Mouse (Mus musculus) urinary bladder, postnatal 14 days (tissue): ENCODE measurements around the gene Sec22b.

ENCODE experiments used
- DNase-seq: peaks from one replicate; pipeline ENCODE4 v3.0.0; 2021; ENCODE audit warnings: low spot score

Sec22b gene

DNA sequence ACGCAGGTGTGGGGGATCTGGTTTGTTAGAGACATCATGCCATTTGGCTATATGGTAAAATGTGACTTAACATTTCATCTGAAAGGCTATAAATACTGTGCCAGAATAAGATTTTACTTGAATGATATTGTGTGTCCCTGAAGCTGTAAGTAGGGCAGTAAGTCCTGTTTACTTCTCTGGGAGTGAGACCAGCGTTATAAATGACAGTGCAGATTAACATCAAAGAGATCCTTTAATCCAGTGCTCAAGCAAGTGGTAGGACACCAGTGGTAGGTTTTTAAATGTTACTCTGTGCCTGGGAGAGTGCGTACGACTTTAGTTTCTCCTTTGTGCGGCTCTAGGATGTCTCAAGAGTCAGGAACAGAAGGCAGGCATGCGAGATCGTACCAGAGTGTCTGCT, 10.1 kb downstream of the Sec22b start:
- no peak for DNase-seq

DNA sequence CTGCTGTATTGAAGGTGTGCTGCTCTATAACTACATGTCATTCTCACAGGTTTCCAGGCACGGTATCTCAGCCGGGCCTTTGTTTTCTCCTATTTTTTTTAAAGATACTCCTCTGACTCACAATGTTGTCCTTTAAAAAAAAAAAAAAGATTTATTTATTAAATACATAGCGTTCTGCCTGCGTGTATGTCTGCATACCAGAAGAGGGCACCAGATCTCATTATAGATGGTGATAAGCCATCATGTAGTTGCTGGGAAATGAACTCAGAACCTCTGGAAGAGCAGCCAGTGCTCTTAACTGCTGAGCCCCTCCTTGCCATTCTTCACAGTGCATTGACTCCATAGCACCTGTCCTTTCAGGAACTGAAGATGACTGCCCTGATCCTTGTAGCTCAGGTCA, 14.1 kb downstream of the Sec22b start:
- DNase-seq, result no peak

DNA sequence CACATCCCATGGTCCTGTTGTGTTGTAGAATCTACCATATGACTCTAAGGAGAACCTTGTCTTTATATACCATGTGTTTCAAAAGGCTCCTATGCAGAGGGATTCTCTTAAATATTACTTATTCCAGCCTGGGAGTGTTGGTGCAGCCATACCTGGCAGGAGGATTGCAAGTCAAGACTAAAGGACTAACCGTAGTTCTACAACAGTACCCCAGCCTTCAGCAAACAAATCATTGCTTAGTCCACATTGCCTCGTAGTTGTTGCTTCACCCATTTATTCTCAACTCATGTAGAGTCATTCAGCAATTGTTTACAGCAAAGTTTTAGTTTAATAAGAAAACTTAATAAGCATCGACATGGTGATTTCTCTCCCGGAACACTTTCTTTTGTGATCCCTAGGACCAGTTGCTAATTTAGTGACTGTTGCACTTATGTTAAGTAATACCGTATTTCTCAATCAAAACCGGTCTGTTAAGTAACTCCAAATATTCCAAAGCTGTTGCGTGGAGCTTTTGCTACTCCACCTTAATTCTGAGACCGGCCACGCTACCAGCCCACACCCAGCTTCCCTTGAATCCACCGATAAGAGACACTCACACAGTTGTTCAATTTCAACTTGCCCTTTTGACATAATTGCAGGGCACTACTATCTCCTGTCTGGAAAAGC, 18.0 kb downstream of the Sec22b start:
- no peak for DNase-seq

DNA sequence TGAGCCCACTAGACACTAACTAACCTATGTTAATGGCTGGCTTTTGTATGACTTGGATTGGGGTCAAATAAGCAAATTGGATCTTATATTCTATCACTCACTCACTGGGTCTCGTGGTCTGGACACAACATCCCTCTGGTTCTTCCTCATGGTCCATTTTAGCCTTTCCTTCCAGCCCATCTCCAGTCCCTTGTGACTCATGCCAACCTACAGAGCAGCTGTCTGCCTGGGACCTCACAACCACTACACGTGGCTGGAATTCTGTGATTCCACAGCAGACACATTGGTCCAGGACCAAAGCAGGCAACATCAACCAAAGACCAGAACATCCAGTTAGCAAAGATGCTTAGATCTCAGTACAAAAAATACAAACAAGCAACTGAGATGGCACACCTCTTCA, 24.3 kb downstream of the Sec22b start:
- DNase-seq, result no peak

DNA sequence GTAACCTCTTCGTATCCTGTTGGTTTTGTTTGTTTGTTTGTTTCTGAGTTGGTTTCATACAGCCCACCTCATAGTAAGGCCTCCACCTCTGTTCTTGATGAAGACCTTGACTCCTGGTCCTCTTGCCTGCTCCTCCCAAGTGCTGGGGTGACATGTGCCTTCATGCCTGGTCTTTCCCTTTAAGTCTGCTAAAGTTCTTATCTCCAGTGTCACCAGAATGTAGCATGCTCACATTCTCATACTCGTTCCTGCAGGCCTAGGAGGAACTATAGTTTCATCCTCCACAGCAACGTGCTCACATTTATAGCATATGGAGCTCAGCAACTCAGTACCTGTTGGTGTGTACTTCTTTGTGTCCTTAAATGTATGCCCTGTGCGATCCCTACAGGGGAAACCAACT, 26.3 kb downstream of the Sec22b start:
- no peak for DNase-seq

DNA sequence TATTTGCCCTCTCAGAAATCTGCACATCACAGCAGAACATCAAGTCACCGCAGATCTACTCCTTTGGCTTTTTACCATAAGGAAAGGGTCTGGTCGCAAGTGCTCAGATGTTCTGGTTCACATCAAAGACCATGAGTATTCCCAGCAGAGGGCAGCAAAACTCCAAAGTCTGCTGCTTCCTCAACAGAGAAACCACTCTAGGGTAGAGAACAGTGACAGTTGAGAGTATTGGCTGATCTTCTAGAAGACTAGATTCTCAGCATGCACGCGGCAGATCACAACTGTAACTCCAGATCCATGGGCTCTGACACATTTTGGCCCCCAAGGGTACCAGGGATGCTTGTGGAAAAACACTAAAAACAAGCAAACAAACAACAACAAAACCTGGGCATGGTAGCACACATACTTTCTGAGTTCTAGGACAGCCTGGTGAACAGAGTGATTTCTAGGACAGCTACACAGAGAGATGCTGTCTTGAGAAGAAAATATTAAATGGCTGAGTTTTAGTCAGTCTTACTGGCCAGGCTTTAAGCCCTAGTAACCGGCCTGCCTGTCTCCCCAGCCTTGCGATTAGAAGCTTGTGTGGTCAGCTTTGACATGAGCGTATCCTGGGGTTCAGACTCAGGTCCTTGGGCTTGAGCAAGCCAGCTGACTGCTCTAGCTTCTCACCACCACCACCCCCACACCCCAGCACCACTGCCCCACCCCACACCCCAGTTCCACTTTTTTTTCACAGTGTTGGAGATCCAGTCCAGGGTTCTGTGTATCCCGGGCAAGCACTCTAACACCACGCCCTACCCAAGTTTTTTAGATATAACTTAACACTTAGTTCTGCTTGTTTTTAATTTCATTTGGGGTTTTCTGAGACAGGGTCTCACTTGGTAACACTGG, 28.2 kb downstream of the Sec22b start:
- DNase-seq, result peak; percentile 90

DNA sequence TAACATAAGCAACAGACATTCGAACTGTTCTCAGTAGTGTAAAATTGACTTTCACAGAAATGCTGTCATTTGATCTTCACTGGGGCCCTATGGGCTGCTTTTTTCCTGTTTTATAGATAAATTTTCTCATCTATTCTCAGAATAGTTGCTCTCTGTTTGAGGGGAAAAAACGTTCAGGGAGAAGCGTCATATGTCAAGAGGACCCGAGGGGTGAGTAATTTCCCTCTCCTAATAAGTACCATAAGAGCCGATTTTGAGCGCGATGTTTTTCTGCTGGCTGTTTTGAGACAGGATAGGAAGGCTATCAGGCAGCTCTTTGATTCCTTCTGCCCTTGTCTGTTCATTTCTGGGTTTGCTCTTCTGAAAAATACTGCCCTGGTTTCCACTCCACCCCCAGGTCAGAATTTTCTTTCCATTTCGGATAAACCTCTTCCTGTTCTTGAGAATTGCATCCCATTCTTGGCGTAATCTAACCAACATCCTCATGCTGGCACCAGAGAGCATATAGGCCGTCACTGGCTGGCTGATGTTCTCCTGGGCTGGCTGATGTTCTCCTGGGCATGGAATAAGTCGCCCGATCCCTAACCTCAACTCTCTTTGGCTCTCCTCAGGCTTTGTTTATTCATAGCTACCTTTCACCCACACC, 29.3 kb downstream of the Sec22b start:
- DNase-seq, result no peak

DNA sequence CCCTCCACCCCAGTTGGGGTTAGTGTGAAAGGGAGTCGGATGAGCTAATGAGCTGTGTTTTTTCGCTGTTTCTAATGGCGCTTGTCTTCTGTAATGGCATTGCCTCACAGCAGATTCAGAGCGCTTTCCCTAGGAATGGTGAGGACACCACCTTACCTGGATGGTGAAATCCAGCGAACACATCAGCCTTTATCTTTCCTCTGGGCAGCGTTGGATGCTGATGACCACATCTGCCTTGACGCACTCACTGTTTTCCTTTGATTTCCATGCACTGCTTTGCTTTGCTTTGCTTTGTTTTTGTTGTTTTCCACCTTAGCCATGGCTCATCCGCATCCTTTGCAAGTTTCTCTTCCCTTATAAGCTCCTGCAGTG, 29.8 kb downstream of the Sec22b start:
- no peak for DNase-seq

DNA sequence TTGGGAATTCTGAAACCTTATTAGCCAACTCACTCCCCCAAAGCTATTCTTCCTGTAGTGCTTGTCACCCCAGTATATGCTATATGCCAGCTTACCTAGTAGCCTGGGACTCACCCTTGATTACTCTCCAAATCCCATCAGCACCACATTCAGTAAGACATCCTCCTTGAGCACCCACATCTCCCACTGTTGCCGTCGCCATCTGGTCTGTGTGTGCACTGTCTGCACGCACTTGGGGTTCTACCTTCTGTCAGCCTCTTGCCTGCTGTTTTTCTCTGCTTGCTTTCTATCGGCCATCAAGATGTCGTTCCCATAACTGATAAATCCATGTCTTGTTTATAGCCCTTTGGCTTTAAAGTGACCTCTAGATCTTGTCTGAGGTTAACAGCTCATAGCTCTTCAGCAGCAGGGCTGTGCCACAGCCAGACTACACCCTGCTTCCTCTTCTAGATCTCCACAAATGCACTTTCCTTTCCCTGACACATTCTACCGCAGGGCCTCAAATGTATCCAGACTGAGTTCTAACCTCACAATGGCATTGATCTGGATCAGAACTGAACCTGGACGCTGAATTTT, 30.4 kb downstream of the Sec22b start:
- no peak for DNase-seq

DNA sequence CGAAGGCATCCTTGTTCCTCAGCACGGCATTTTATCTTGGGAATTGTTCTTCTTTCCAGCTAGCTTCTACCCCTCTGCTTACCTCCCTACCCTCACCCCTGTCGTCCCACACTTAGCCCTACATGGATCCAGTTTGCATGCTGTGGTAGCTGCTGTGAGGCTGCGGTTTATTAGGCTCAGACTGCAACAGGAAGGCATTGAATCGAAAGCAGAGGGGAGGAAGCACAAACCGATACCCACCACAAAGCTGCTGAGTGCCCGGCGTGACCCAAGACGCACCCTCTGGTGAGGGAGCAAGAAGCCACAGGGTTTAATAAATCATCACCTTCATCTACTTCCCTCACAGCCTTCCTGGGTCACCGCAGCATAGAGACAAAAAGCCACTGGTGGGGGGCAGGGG, 31.1 kb downstream of the Sec22b start:
- DNase-seq, result no peak

DNA sequence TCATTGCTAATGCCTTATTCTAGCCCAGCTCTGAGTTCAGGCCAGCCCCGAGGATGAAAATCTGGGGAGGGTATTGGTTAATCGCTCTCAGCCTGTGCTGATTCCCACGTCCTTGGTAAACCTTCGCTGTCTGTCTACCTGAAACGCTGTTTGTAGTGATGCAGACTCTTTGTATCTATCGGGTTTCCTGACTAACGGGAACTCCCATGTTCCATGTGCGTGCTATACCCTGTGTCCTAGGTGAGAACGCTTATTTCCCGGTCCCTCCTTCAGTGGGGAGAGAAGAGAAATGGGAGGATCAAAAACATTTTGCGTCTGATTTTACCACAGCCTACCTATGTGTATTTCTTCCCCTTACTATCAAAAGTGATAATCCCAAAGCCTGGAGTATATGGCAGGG, 31.8 kb downstream of the Sec22b start:
- no peak for DNase-seq

DNA sequence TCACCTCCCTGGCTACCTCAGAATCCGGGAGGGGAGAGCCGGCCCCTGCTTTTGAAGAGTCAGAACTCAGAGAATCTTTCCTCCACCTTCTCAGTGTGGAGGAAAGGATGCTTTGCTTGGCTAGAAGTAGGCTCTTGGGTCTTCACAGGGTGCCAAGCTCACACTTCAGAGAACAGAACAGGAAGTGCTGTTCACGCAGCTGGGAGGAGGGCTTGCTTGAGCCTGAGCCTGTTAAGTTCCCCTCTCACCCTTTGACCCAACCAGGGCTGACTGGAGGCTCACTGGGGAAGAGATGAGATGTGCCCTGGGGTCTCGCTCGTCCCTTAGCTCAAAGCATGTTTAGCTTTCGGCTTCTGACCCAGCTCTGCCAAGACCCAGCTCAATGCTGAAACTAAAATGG, 32.3 kb downstream of the Sec22b start:
- DNase-seq, result no peak

DNA sequence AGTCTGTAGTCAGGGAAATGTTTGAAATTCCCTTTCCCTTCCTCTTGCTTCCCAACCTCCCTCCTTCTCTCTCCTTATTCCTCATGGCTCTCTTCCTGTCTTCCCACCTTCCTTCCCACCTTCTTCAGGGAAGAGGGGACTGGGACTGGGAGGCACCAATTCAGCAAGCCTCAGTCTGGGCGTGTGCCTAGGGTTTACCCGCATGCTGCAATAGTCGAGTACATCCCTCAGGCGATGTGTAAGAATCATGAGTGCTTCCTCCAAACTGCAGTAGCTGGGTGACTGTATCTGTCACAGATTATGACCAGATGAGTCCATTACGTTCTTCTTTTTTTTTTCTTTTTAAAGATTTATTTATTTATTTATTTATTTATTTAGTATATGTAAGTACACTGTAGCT, 32.8 kb downstream of the Sec22b start:
- DNase-seq, result no peak

DNA sequence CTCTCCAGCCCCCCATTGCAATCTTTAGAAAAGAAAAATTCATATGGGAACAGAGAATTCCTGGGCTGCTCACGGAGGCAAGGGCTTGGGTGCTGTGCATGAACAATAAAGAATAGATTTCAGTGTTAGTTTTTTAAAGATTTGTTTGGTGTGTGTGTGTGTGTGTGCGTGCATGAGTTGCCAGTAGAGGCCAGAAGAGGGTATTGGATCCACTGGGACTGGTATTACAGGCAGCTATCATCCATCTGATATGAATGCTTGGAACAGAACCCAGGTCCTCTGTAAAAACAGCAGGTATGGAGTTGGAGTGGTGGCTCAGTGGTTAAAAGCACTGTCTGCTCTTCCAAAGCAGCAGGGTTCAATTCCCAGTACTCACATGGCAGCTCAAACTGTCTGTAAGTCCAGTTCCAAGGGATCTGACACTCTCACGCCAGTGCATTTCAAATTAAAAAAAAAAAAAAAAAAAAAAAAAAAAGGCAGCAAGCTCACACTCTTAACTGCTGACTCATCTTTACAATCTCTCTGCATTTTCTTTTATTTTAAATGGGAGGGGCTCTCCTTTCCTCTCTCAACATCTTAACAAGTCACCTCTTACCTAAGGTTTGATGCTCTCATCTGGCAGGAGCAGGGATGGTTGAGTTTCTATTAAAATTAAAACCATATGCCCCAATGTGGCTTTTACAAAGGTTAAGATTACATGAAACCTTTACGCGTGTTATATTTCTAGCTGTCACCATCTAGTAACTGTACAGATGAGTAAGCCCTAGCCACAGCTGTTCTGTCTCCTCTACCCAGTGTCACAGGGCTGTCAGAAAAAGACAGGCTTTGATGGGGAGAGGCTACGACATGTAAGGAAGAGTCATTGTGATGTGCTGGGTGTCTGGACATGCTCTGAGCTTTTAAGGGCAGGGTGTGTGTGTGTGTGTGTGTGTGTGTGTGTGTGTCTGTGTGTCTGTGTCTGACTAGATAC, 33.6 kb downstream of the Sec22b start:
- DNase-seq, result no peak

DNA sequence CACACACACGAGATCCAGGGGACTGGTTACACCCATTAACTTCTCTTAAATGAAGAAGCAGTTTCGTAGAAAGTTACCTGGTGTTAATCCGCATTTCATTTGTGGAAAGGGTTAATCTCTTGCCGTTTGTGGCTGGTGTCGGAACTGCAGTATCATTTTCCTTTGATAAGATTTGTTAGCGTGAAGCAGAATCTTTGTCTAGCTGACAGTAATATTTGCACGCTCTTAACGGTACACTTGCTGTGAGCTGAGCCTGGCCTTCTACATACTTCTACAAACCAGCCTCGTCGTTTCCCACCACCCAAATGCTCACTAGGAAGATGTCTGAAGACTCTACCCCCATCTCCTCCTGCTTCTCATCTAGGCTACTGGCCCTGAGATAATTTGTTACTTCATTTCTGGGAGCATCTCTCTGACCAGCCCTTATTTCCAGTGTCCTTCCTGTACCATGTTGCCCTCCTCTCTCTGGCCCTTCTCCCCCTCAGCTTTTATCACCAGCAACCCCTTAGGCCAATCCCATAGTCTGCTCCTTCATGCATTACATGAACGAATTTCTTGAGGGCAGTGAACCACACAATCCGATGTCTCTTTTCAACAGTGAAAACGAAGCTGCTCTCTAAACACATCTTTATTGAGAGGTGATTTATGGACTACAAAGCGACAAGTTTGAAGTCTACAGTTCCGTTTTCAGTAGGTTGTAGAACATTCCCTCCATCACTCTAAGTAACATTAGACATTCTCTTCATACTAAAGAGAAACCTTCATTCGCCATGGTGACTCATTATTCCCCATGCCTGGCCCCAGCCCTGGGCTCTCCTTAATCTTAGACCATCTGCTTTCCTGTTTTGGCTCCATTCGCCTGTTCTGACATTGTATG, 36.3 kb downstream of the Sec22b start:
- DNase-seq, result no peak

DNA sequence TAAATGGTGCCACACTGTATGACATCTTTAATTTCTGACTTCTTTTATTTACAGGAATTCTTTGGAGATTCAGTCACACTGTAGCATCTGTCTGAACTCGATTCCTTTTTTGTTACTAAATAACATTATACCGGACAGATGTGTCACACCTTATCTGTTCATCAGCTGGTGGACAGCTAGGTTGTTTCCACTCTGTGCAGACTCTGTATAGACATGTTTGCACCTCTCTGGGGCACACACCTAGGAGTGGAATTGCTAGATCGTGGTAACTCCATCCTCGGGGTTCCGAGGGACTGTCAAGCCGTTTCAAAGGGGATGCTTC, 36.9 kb downstream of the Sec22b start:
- no peak for DNase-seq

DNA sequence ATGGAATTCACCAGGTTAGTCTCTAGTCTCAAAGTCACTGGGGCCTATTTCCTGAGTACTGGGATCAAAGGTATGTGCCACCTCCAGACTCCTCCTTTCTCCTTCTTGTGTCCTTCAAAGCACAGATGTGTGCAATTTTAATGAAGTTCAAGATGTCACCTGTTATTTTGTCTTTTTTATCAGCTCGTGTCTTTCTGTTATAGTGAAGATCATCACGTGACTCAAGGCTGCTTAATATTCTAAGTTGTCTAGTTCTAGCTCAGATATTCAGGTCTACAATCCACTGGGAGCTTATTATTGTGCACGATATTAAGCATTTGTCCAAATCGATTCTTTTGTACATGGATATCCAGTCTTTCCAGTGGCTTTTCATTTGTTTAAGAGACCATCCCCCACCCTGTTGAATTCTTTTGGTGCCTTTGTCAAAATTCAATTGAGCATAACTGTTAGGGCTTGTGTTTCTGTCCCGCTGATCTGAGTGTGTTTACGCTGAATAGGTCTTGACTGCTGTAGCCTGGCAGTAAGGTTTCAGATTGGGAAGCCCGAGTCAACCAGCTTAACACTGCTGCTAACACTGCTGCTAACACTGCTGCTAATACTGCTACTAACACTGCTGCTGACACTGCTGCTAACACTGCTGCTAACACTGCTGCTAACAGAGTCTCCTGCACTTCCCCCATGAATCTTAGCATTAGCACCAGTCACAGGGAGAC, 38.0 kb downstream of the Sec22b start:
- no peak for DNase-seq

DNA sequence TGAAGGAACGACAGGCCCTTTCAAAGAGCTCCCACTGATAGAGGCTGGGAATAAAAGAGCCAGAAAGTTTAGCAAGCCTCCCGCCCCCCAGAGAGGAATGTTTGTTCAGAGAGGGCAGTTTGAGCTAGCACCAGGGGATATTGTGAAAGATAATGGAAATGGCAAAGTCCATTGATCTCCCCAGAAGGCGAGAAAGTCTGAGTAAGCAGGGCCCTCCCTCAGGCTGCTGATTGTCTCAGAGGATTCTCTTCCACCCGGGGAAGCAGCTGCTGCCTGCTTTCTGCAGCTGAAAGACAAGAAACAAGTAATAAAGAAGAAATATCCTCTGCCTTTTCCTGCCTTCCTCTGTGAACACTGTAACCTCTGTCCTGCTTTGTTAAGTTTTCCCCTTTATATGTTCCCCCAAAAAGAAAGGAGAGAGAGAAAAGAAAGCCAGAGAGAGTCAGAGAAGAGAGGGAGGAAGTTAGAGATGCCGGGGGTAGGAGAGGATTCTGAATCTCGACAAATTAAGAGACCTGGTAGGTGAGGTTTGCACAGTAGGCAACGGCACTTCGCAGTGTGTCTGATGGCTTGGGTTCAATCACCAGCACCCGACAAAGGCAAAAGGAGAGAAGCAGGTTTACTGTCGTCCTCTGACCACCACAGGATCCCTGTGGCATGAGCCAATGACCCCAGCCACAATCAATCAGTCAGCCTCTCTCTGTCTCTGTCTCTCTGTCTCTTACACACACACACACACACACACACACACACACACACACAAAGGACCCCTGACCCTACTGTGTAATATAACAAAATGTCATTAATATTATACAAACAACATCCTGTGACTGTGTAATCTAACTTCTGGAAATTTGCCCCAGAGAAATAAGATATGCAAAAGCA, 38.9 kb downstream of the Sec22b start:
- DNase-seq, result no peak

DNA sequence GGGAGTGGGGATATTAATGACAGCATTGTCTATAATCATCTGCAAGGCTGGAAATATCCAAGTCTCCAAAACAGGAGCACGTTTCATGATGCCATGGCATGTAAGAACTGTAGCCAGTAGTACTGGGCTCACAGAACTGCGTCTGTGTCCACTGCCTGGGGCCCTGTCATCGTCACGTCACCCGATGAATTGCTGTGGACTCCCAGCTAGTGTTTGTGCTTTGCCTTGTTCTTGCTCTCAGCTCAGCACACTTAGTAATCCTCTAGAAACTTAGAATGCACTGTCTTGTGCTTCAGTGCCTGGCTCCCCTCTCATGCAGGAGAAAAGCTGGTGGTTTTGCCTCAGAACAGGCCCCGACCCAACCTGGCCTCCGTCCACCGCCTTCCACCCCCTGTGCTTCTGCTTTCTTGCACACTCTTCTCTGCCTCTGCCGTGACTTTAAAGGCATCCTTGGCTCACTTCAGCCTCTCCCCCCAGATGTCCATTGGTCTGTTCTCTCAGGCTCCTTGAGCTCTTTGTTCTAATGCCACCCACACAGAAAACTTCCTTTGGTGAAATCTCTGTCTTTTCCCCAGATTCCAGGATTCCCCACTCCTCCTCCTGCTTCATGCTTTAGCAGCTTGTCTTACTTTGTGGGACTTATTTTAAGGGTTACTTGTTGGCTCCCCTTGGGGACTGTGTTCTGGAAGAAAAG, 39.7 kb downstream of the Sec22b start:
- no peak for DNase-seq
